Mouse (Mus musculus): ENCODE measurements around the gene Runx2. TPM values are rescaled to one million over a fixed set of nuclear protein-coding genes. Genes with fewer than 3 reads are reported as not detected.

Runx2 gene
- total and polyA plus RNA-seq, 3 experiments: not detected

DNA sequence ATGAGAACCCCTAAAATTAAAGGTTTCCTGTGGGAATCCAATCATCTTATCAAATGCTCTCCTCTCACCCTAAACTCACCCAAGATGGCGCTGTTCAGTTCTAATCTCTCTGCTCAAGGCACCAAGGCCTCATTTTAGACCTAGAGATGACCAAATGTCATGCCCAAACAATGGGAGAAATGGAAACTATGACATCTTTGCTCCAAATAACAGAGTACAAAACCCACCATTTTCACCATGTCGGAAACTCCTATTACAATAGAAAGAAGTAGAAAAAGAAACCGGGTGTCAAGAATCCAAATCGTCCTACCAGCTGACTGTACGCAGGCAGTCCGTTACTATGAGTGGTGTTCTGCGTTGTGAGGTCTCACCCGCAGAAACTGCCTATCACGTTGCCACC lies 72.4 kb downstream of the Runx2 start:
- no peaks in the 10 kb centered on the region for H3K27me3 ChIP-seq (ENCODE audit: control insufficient read depth in 1 of 2, insufficient read depth in 2 of 2, low read length in 2 of 2)
- no peak overlapping the region for H3K9ac ChIP-seq (ENCODE audit: control insufficient read depth, low read depth, low read length, poor library complexity, severe bottlenecking)
- H3K9me3 ChIP-seq (replicated peaks; ENCODE audit: insufficient read depth, low read length): no peaks in the 10 kb centered on the region
- no peak overlapping the region for H3K4me3 ChIP-seq (ENCODE audit: control insufficient read depth in 1 of 2, insufficient read depth in 1 of 2, low read depth in 2 of 2, low read length in 2 of 2)
- DNase-seq (ENCODE audit: low read depth, low spot score): no peak
- H3K36me3 ChIP-seq (ENCODE audit: control insufficient read depth in 1 of 2, insufficient read depth in 2 of 2, low read length in 2 of 2): no peaks in the 10 kb centered on the region
- H3K4me1 ChIP-seq (ENCODE audit: control insufficient read depth in 1 of 2, insufficient read depth in 2 of 2, low read length in 2 of 2): no peaks in the 10 kb centered on the region
- TF ChIP-seq SMC3 (IDR thresholded peaks at IDR 0.05; ENCODE audit: low read depth, low read length) (peak; percentile 25; the same call in 1 of the 2 replicates), MAZ (IDR thresholded peaks at IDR 0.05; ENCODE audit: low read depth, low read length) (no peak), BHLHE40 (IDR thresholded peaks at IDR 0.05; ENCODE audit: borderline replicate concordance, low read depth, low read length) (no peak), ZNF384 (IDR thresholded peaks at IDR 0.05; ENCODE audit: low read depth, low read length) (no peak), CTCF (IDR thresholded peaks at IDR 0.05 in 2 of 3, conservative IDR thresholded peaks at IDR 0.05 in 1 of 3; ENCODE audit: control insufficient read depth in 1 of 3, insufficient read depth in 1 of 3, low read depth in 2 of 3, low read length in 3 of 3, poor library complexity in 1 of 3, severe bottlenecking in 1 of 3) (peak in 1 of 3 experiments; percentile 9; a peak in 1 of 6 replicates), HCFC1 (IDR thresholded peaks at IDR 0.05; ENCODE audit: low read depth, low read length) (no peak), MAFK (IDR thresholded peaks at IDR 0.05; ENCODE audit: borderline replicate concordance, low read depth, low read length) (no peak), TCF12 (IDR thresholded peaks at IDR 0.05; ENCODE audit: low read depth, low read length) (no peak), ZC3H11A (IDR thresholded peaks at IDR 0.05; ENCODE audit: low read depth, low read length) (no peak)
- H3K27ac ChIP-seq (ENCODE audit: control insufficient read depth, low read depth, low read length): no peak overlapping the region
- no peaks in the 10 kb centered on the region for H3K79me2 ChIP-seq (ENCODE audit: control insufficient read depth, insufficient read depth, low read length, poor library complexity)

DNA sequence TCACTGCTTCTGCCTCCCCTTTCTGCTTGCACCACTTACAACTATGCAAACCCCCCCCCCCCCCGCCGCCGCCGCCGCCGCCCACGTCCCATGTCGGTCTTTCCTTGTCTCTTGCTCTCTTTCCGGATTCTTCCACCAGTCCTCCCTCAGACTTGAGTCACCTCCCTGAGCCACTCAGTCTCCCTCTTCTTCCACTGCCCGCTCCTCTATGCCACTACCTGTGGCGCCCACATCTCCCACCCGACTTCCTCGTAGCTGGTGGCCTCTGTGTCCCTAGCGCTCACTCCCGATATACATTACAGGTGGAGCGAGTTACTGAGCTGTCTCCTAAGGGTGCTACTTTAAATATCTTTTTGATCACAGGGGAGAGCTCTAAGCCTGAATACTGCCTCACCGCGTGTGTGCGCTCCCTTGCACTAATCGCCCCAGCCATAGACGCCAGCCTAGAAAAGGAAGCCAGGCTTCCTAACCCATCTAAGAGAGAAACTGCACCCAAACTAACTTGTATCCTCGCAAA lies 76.4 kb downstream of the Runx2 start:
- no peaks in the 10 kb centered on the region for H3K36me3 ChIP-seq (ENCODE audit: control insufficient read depth in 1 of 2, insufficient read depth in 2 of 2, low read length in 2 of 2)
- no peak overlapping the region for H3K9ac ChIP-seq (ENCODE audit: control insufficient read depth, low read depth, low read length, poor library complexity, severe bottlenecking)
- H3K4me3 ChIP-seq (ENCODE audit: control insufficient read depth in 1 of 2, insufficient read depth in 1 of 2, low read depth in 2 of 2, low read length in 2 of 2): no peak overlapping the region
- no peaks in the 10 kb centered on the region for H3K4me1 ChIP-seq (ENCODE audit: control insufficient read depth in 1 of 2, insufficient read depth in 2 of 2, low read length in 2 of 2)
- DNase-seq (ENCODE audit: low read depth, low spot score): no peak
- H3K27ac ChIP-seq (ENCODE audit: control insufficient read depth, low read depth, low read length): no peak overlapping the region
- H3K79me2 ChIP-seq (ENCODE audit: control insufficient read depth, insufficient read depth, low read length, poor library complexity): no peaks in the 10 kb centered on the region
- H3K9me3 ChIP-seq (replicated peaks; ENCODE audit: insufficient read depth, low read length): no peaks in the 10 kb centered on the region
- no peaks in the 10 kb centered on the region for H3K27me3 ChIP-seq (ENCODE audit: control insufficient read depth in 1 of 2, insufficient read depth in 2 of 2, low read length in 2 of 2)
- no peak for TF ChIP-seq HCFC1 (IDR thresholded peaks at IDR 0.05; ENCODE audit: low read depth, low read length)
- TF ChIP-seq MYB (IDR thresholded peaks at IDR 0.05; ENCODE audit: low read depth, low read length): no peak
- TF ChIP-seq NELFE (IDR thresholded peaks at IDR 0.05; ENCODE audit: low read depth, low read length): no peak
- no peak for TF ChIP-seq POLR2AphosphoS5 (IDR thresholded peaks at IDR 0.05; ENCODE audit: borderline replicate concordance, low read depth, low read length)
- TF ChIP-seq MXI1 (IDR thresholded peaks at IDR 0.05; ENCODE audit: low read depth, low read length): no peak
- no peak for TF ChIP-seq ELF1 (IDR thresholded peaks at IDR 0.05; ENCODE audit: low read depth, low read length)
- TF ChIP-seq GATA1 (IDR thresholded peaks at IDR 0.05; ENCODE audit: low read depth, low read length): no peak
- no peak for TF ChIP-seq TAL1 (IDR thresholded peaks at IDR 0.05; ENCODE audit: low read length)
- TF ChIP-seq ETS1 (IDR thresholded peaks at IDR 0.05; ENCODE audit: low read depth, low read length): no peak
- TF ChIP-seq MAX (IDR thresholded peaks at IDR 0.05; ENCODE audit: low read length): no peak
- TF ChIP-seq JUND (IDR thresholded peaks at IDR 0.05; ENCODE audit: low read depth, low read length): no peak
- no peak for TF ChIP-seq CHD2 (IDR thresholded peaks at IDR 0.05; ENCODE audit: low read length)
